Mouse (Mus musculus) spleen, adult 2 months (tissue): ENCODE measurements around the gene Casz1.

Experiments used
- CTCF ChIP-seq: fragments of 200-500 bp; IDR thresholded peaks from 2 replicates; pipeline ENCODE4 v1.5.1; 2011; ENCODE audit warnings: mild to moderate bottlenecking, inconsistent platforms; ENCODE audit not compliant: insufficient read depth, insufficient read length, insufficient replicate concordance; ENCODE audit errors: extremely low read depth
- POLR2A ChIP-seq: fragments of 200-500 bp; IDR thresholded peaks from 2 replicates; pipeline ENCODE4 v1.6.1; 2011; ENCODE audit warnings: low read depth, low read length, inconsistent platforms

GRCm38 (mm10) chr4:148896125-148896524 lies 91.9 kb downstream of the Casz1 start:
- no peak for TF ChIP-seq CTCF
- TF ChIP-seq POLR2A: no peak
